Comparison of ENCODE assay signal across 30 mouse cellular contexts in the genomic region with DNA sequence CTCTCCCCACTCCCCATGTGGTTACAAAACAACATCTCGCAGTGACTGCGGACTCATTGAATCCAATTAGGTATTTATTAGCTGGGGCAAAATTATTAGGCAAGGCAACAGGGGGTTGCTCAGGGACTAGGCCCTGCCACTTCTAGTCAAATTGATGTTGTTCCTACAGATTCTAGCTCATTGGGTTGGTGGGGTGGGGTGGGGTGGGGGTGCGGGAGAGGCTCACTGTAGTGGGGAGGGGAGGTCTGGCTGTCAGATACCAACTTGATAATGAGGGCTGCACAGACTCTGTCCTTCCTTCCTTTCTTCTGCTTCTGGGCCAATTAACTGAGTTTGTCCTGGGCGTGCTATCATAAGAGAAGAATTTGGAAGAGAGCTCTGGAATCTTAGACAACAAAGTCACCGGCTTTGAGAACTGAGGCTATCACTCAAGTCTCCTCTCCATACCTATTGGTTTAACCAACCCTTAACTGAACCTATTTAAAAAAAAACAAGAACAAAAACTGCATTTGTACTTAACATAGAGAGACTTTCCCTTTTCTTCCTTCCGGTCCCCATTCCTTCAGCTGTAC.
DNase-seq lines count a peak whose midpoint lies in the region; ATAC-seq lines count a peak whose summit lies in the region.
"Had no signal": no experiment of that assay in that cellular context is flagged by ENCODE, and none has a peak within 500 bp of the region (broad histone marks: within the 10 kb centered on the region; RNA-seq: fewer than 3 reads in every experiment).

No protein-coding gene starts in this region.

- peaks cover 10% of the 10 kb centered on the region for H3K4me1 ChIP-seq in forebrain, embryonic 13.5 days
- 0 out of 2 replicates have a peak, but pooled peaks cover 3% of the 10 kb centered on the region for H3K4me1 ChIP-seq in forebrain, embryonic 14.5 days (ENCODE audit: control insufficient read depth, insufficient read depth, low read length)
- peaks cover 12% of the 10 kb centered on the region for H3K4me1 ChIP-seq in kidney, embryonic 15.5 days
- 0 out of 2 replicates have a peak, but pooled peaks cover 8% of the 10 kb centered on the region for H3K4me1 ChIP-seq in embryonic facial prominence, embryonic 14.5 days (ENCODE audit: control insufficient read depth, insufficient read depth, low read length)
- H3K4me1 ChIP-seq in limb, embryonic 10.5 days: peaks cover 7% of the 10 kb centered on the region
- H3K4me1 ChIP-seq: liver, embryonic 15.5 days had no signal

- WGBS in forebrain, embryonic 13.5 days: 58% methylated on average over 6 of the region's 6 CpGs
- 56% methylated on average over 6 of the region's 6 CpGs for WGBS in forebrain, embryonic 14.5 days
- 90% methylated on average over 6 of the region's 6 CpGs for WGBS in kidney, embryonic 15.5 days
- WGBS in embryonic facial prominence, embryonic 14.5 days: 87% methylated on average over 6 of the region's 6 CpGs
- 83% methylated on average over 6 of the region's 6 CpGs for WGBS in limb, embryonic 10.5 days

- no peaks in the 10 kb centered on the region for H3K9me3 ChIP-seq in forebrain, embryonic 13.5 days (replicated peaks)
- H3K9me3 ChIP-seq in forebrain, embryonic 14.5 days (replicated peaks; ENCODE audit: control insufficient read depth, low read length): no peaks in the 10 kb centered on the region
- no peaks in the 10 kb centered on the region for H3K9me3 ChIP-seq in kidney, embryonic 15.5 days (replicated peaks)
- H3K9me3 ChIP-seq in embryonic facial prominence, embryonic 14.5 days (ENCODE audit: control insufficient read depth, low read length): no peaks in the 10 kb centered on the region
- no peaks in the 10 kb centered on the region for H3K9me3 ChIP-seq in limb, embryonic 10.5 days (replicated peaks)
- H3K9me3 ChIP-seq: embryonic facial prominence, embryonic 12.5 days; forebrain, embryonic 15.5 days; hindbrain, embryonic 13.5 days; limb, embryonic 12.5 days; liver, embryonic 15.5 days; midbrain, embryonic 10.5 days; stomach, embryonic 15.5 days had no signal

- H3K36me3 ChIP-seq in forebrain, embryonic 13.5 days (ENCODE audit: poor library complexity, severe bottlenecking): no peaks in the 10 kb centered on the region
- H3K36me3 ChIP-seq in forebrain, embryonic 14.5 days (ENCODE audit: control insufficient read depth, insufficient read depth, low read length): no peaks in the 10 kb centered on the region
- H3K36me3 ChIP-seq in kidney, embryonic 15.5 days: no peaks in the 10 kb centered on the region
- H3K36me3 ChIP-seq in embryonic facial prominence, embryonic 14.5 days (ENCODE audit: control insufficient read depth, insufficient read depth, low read length): no peaks in the 10 kb centered on the region
- H3K36me3 ChIP-seq in limb, embryonic 10.5 days: no peaks in the 10 kb centered on the region
- H3K36me3 ChIP-seq: embryonic facial prominence, embryonic 12.5 days; forebrain, embryonic 15.5 days; hindbrain, embryonic 13.5 days; limb, embryonic 12.5 days; liver, embryonic 15.5 days; midbrain, embryonic 10.5 days; stomach, embryonic 15.5 days had no signal

- H3K4me3 ChIP-seq in forebrain, embryonic 13.5 days: no peak overlapping the region
- H3K4me3 ChIP-seq in forebrain, embryonic 14.5 days (ENCODE audit: low read depth, low read length): no peak overlapping the region
- no peak overlapping the region for H3K4me3 ChIP-seq in kidney, embryonic 15.5 days (replicated peaks)
- no peak overlapping the region for H3K4me3 ChIP-seq in embryonic facial prominence, embryonic 14.5 days (ENCODE audit: low read depth, low read length)
- no peak overlapping the region for H3K4me3 ChIP-seq in limb, embryonic 10.5 days
- H3K4me3 ChIP-seq: embryonic facial prominence, embryonic 12.5 days; erythroblast, embryonic 14.5 days; forebrain, embryonic 15.5 days; hindbrain, embryonic 13.5 days; limb, embryonic 12.5 days; liver, embryonic 15.5 days; midbrain, embryonic 10.5 days; myocyte; stomach, embryonic 15.5 days had no signal

- no peak overlapping the region for H3K27ac ChIP-seq in forebrain, embryonic 13.5 days
- H3K27ac ChIP-seq in forebrain, embryonic 14.5 days (ENCODE audit: low read depth, low read length): no peak overlapping the region
- H3K27ac ChIP-seq in kidney, embryonic 15.5 days: 0 out of 2 replicates have a peak overlapping the region, but pooled peaks have one; percentile 8
- no peak overlapping the region for H3K27ac ChIP-seq in embryonic facial prominence, embryonic 14.5 days (replicated peaks; ENCODE audit: low read depth, low read length)
- no peak overlapping the region for H3K27ac ChIP-seq in limb, embryonic 10.5 days
- H3K27ac ChIP-seq: embryonic facial prominence, embryonic 12.5 days; forebrain, embryonic 15.5 days; hindbrain, embryonic 13.5 days; limb, embryonic 12.5 days; liver, embryonic 15.5 days; midbrain, embryonic 10.5 days; stomach, embryonic 15.5 days had no signal

- ATAC-seq in forebrain, embryonic 13.5 days: 0 out of 2 replicates have a peak, but pooled peaks have one; percentile 24
- ATAC-seq in forebrain, embryonic 14.5 days: no peak
- ATAC-seq in kidney, embryonic 15.5 days (replicated peaks; ENCODE audit: low FRiP score): no peak
- peak; percentile 71; the same call in 1 of the 2 replicates for ATAC-seq in embryonic facial prominence, embryonic 14.5 days (ENCODE audit: low read depth)
- ATAC-seq: CD4-positive, CD25-positive, alpha-beta regulatory T cell, adult 4 months; forebrain, embryonic 15.5 days; inflammation-experienced regulatory T-cells, adult 6 months; midbrain, embryonic 16.5 days had no signal

- DNase-seq in forebrain, embryonic 14.5 days (ENCODE audit: low spot score): no peak
- no peak for DNase-seq in kidney, adult 8-10 months
- peak; percentile 61 for DNase-seq in Muller cell, postnatal 12 days (ENCODE audit: inconsistent ontology term)
- DNase-seq in embryonic facial prominence, embryonic 14.5 days (ENCODE audit: low spot score): no peak
- no peak for DNase-seq in c-Kit-positive CD71-positive TER-119-positive erythroid progenitor cells, embryonic 14.5 days (ENCODE audit: low spot score)
- DNase-seq in limb, embryonic 10.5 days (ENCODE audit: low spot score): no peak
- DNase-seq: adrenal gland, postnatal 10 days; cerebellum, adult 11 months; cerebellum, adult 9-10 months; cerebellum, postnatal 36 days; gastrocnemius, postnatal 10 days; heart, postnatal 14 days; kidney, adult 18-20 months; lung, embryonic 14.5 days; lung, postnatal 14 days; right cerebral cortex, postnatal 25 days had no signal

- H3K4me2 ChIP-seq in forebrain, embryonic 13.5 days: no peak overlapping the region
- H3K4me2 ChIP-seq in forebrain, embryonic 14.5 days (ENCODE audit: low read length): no peak overlapping the region
- no peak overlapping the region for H3K4me2 ChIP-seq in kidney, embryonic 15.5 days
- no peak overlapping the region for H3K4me2 ChIP-seq in embryonic facial prominence, embryonic 14.5 days (ENCODE audit: low read depth, low read length)
- H3K4me2 ChIP-seq: embryonic facial prominence, embryonic 12.5 days; forebrain, embryonic 15.5 days; hindbrain, embryonic 13.5 days; limb, embryonic 12.5 days; liver, embryonic 15.5 days; lung, embryonic 14.5 days; stomach, embryonic 15.5 days had no signal

- no peaks in the 10 kb centered on the region for H3K27me3 ChIP-seq in forebrain, embryonic 13.5 days
- no peaks in the 10 kb centered on the region for H3K27me3 ChIP-seq in forebrain, embryonic 14.5 days (replicated peaks; ENCODE audit: control insufficient read depth, insufficient read depth, low read length)
- H3K27me3 ChIP-seq in kidney, embryonic 15.5 days: no peaks in the 10 kb centered on the region
- no peaks in the 10 kb centered on the region for H3K27me3 ChIP-seq in embryonic facial prominence, embryonic 14.5 days (replicated peaks; ENCODE audit: control insufficient read depth, insufficient read depth, low read length)
- H3K27me3 ChIP-seq in limb, embryonic 10.5 days (ENCODE audit: low read depth, poor library complexity, severe bottlenecking): no peaks in the 10 kb centered on the region
- H3K27me3 ChIP-seq: embryonic facial prominence, embryonic 12.5 days; forebrain, embryonic 15.5 days; hindbrain, embryonic 13.5 days; limb, embryonic 12.5 days; liver, embryonic 15.5 days; stomach, embryonic 15.5 days had no signal

- no peak overlapping the region for H3K9ac ChIP-seq in forebrain, embryonic 13.5 days
- no peak overlapping the region for H3K9ac ChIP-seq in forebrain, embryonic 14.5 days (ENCODE audit: low read length)
- H3K9ac ChIP-seq in kidney, embryonic 15.5 days: no peak overlapping the region
- H3K9ac ChIP-seq in embryonic facial prominence, embryonic 14.5 days (ENCODE audit: low read depth, low read length): no peak overlapping the region
- H3K9ac ChIP-seq: embryonic facial prominence, embryonic 12.5 days; forebrain, embryonic 15.5 days; hindbrain, embryonic 13.5 days; limb, embryonic 12.5 days; liver, embryonic 15.5 days; lung, embryonic 14.5 days; stomach, embryonic 15.5 days had no signal

Comparison
In these comparisons a context has a peak if more than half of its experiments do, and no peak if none do; other contexts are left out.
1. ATAC-seq: peak in forebrain, embryonic 13.5 days (single experiment) and embryonic facial prominence, embryonic 14.5 days (single experiment); none in forebrain, embryonic 14.5 days (single experiment) and kidney, embryonic 15.5 days (single experiment).